Mouse (Mus musculus): ENCODE results near the gene Cdh13.

DNA sequence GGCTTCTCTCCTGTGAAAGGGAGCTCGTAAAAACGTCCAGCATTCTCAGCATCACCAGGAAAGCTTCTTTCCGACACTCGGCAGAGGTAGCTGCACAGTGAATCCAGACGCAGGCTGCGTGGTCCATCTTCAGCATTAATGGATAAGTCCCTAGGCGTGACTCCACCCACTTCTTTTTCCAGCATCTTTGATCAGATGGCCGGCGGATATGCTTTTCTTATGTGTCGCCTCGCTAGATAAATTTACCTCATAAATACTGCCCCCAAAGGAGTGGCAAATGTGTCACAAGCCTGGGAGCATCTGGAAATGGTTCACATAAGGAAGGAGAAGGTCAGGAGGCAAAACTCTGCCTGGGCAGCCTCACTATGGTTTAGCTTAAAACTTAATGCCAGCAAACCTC lies 601.5 kb downstream of the Cdh13 start:
- no peak for TF ChIP-seq CTCF (IDR thresholded peaks at IDR 0.05; ENCODE audit: control insufficient read depth, insufficient read depth, low read length)
- TF ChIP-seq POLR2A (IDR thresholded peaks at IDR 0.05; ENCODE audit: borderline replicate concordance, control insufficient read depth, low read depth, low read length), result no peak

Measured in bone marrow, adult 2 months (tissue).